In genomic region chr6:32359675-32360074, GRCm38 (mm10) we compare ENCODE assay signal across 21 mouse cellular contexts.
DNase-seq lines count a peak whose midpoint lies in the region; ATAC-seq and TF ChIP-seq lines count a peak whose summit lies in the region.
"Had no signal": no experiment of that assay in that cellular context is flagged by ENCODE, and none has a peak within 500 bp of the region (broad histone marks: within the 10 kb centered on the region; RNA-seq: fewer than 3 reads in every experiment).

No protein-coding gene starts in this region.

- H3K4me1 ChIP-seq in heart, embryonic 10.5 days, result peaks cover 29% of the 10 kb centered on the region
- H3K4me1 ChIP-seq in kidney, embryonic 15.5 days, result 0 out of 2 replicates have a peak, but pooled peaks cover 12% of the 10 kb centered on the region
- H3K4me1 ChIP-seq: liver, embryonic 12.5 days had no signal

- no peak for DNase-seq in heart, embryonic 10.5 days (ENCODE audit: low spot score)
- no peak for DNase-seq in heart, postnatal 10 days
- no peak for DNase-seq in kidney, adult 8-10 months
- DNase-seq in brain, adult 2 months (ENCODE audit: low read depth, low spot score), result peak; percentile 83
- peak; percentile 36 to 45 for DNase-seq in left cerebral cortex, postnatal 14 days (ENCODE audit: low spot score in 2 of 2)
- DNase-seq in gastrocnemius, adult 2 months, result no peak
- DNase-seq: adrenal gland, postnatal 25 days; cerebellum, adult 11-12 months; cerebellum, postnatal 14 days; embryo, embryonic 11 days; gastrocnemius, postnatal 36 days; kidney, postnatal 36 days; layer of hippocampus, adult 9-11 months; lung, adult 2 months; spleen, adult 18-20 months; thymus, postnatal 36 days had no signal

- no peaks in the 10 kb centered on the region for H3K27me3 ChIP-seq in heart, embryonic 10.5 days (ENCODE audit: insufficient read depth, poor library complexity, severe bottlenecking)
- H3K27me3 ChIP-seq in kidney, embryonic 15.5 days, result no peaks in the 10 kb centered on the region
- H3K27me3 ChIP-seq: liver, embryonic 12.5 days had no signal

- H3K4me2 ChIP-seq in kidney, embryonic 15.5 days, result no peak overlapping the region
- H3K4me2 ChIP-seq: limb, embryonic 12.5 days; liver, embryonic 12.5 days had no signal

- peak overlapping the region; percentile 62; the same call in 1 of the 2 replicates for H3K27ac ChIP-seq in heart, embryonic 10.5 days
- H3K27ac ChIP-seq in kidney, embryonic 15.5 days, result no peak overlapping the region
- no peak overlapping the region for H3K27ac ChIP-seq in gastrocnemius, adult 2 months
- H3K27ac ChIP-seq: limb, embryonic 12.5 days; liver, embryonic 12.5 days had no signal

- H3K4me3 ChIP-seq in heart, embryonic 10.5 days, result no peak overlapping the region
- no peak overlapping the region for H3K4me3 ChIP-seq in kidney, embryonic 15.5 days (replicated peaks)
- H3K4me3 ChIP-seq in gastrocnemius, adult 2 months, result no peak overlapping the region
- H3K4me3 ChIP-seq: limb, embryonic 12.5 days; liver, embryonic 12.5 days had no signal

- H3K9ac ChIP-seq in kidney, embryonic 15.5 days, result no peak overlapping the region
- H3K9ac ChIP-seq: limb, embryonic 12.5 days; liver, embryonic 12.5 days had no signal

- H3K9me3 ChIP-seq in heart, embryonic 10.5 days, result no peaks in the 10 kb centered on the region
- H3K9me3 ChIP-seq in kidney, embryonic 15.5 days (replicated peaks), result no peaks in the 10 kb centered on the region
- H3K9me3 ChIP-seq: limb, embryonic 12.5 days; liver, embryonic 12.5 days had no signal

- peak; percentile 29; the same call in 1 of the 2 replicates for ATAC-seq in kidney, embryonic 15.5 days (replicated peaks; ENCODE audit: low FRiP score)
- ATAC-seq in inflammation-experienced regulatory T-cells, adult 6 months, result no peak
- ATAC-seq: forebrain, embryonic 16.5 days; liver, embryonic 12.5 days had no signal

- intact Hi-C loops in heart, postnatal 10 days (cut with DNase I), result no loop called here
- intact Hi-C loops in left cerebral cortex, postnatal 14 days (cut with DNase I), result no loop called here
- intact Hi-C loops in gastrocnemius, adult 2 months (cut with DNase I), result no loop called here

- 49% methylated on average over 3 of the region's 3 CpGs for WGBS in heart, embryonic 10.5 days
- WGBS in kidney, embryonic 15.5 days, result 35% methylated on average over 3 of the region's 3 CpGs

- no peak for TF ChIP-seq CTCF in gastrocnemius, adult 2 months (IDR thresholded peaks at IDR 0.05)

- H3K36me3 ChIP-seq in heart, embryonic 10.5 days, result no peaks in the 10 kb centered on the region
- no peaks in the 10 kb centered on the region for H3K36me3 ChIP-seq in kidney, embryonic 15.5 days
- H3K36me3 ChIP-seq: limb, embryonic 12.5 days; liver, embryonic 12.5 days had no signal

Comparison
In these comparisons a context has a peak if more than half of its experiments do, and no peak if none do; other contexts are left out.
1. DNase-seq: peak in brain, adult 2 months (single experiment) and left cerebral cortex, postnatal 14 days (2 of 2); none in heart, embryonic 10.5 days (single experiment), heart, postnatal 10 days (0 of 2), kidney, adult 8-10 months (0 of 2) and gastrocnemius, adult 2 months (single experiment).